Mouse (Mus musculus): ENCODE results near the gene Eps8l1. TPM values are rescaled to one million over a fixed set of nuclear protein-coding genes. Genes with fewer than 3 reads are reported as not detected.

Eps8l1 gene
- polyA plus RNA-seq, 1 experiment from 2014 or later: 4.0 TPM

GRCm38 (mm10) chr7:4502421-4503090, 42.1 kb downstream of the Eps8l1 start:
- Histone ChIP-seq H3K4me1 (peaks cover 35% of the 10 kb centered on the region), H3K27ac (no peak overlapping the region), H3K27me3 (no peaks in the 10 kb centered on the region), H3K4me2 (peak overlapping the region; percentile 82), H3K36me3 (ENCODE audit: poor library complexity, severe bottlenecking) (0 out of 2 replicates have a peak, but pooled peaks cover 3% of the 10 kb centered on the region), H3K9me3 (replicated peaks) (no peaks in the 10 kb centered on the region), H3K9ac (0 out of 2 replicates have a peak overlapping the region, but pooled peaks have one; percentile 95), H3K4me3 (peak overlapping the region; percentile 77)
- WGBS: 9% methylated on average over 14 of the region's 14 CpGs
- ATAC-seq: peak; percentile 14; the same call in 1 of the 2 replicates

GRCm38 (mm10) chr7:4503100-4503499, 42.6 kb downstream of the Eps8l1 start:
- H3K9me3 ChIP-seq (replicated peaks): no peaks in the 10 kb centered on the region
- 0 out of 2 replicates have a peak, but pooled peaks cover 3% of the 10 kb centered on the region for H3K36me3 ChIP-seq (ENCODE audit: poor library complexity, severe bottlenecking)
- H3K4me1 ChIP-seq: peaks cover 30% of the 10 kb centered on the region
- 82% methylated on average over 4 of the region's 4 CpGs for WGBS
- no peaks in the 10 kb centered on the region for H3K27me3 ChIP-seq
- H3K27ac ChIP-seq: no peak overlapping the region
- no peak overlapping the region for H3K4me2 ChIP-seq
- H3K4me3 ChIP-seq: peak overlapping the region; percentile 77; the same call in 1 of the 2 replicates
- no peak for ATAC-seq
- no peak overlapping the region for H3K9ac ChIP-seq

GRCm38 (mm10) chr7:4503858-4504257, 43.4 kb downstream of the Eps8l1 start:
- Histone ChIP-seq H3K9me3 (replicated peaks) (no peaks in the 10 kb centered on the region), H3K9ac (no peak overlapping the region), H3K4me1 (peaks cover 22% of the 10 kb centered on the region), H3K4me2 (no peak overlapping the region), H3K27ac (no peak overlapping the region), H3K27me3 (no peaks in the 10 kb centered on the region), H3K36me3 (ENCODE audit: poor library complexity, severe bottlenecking) (0 out of 2 replicates have a peak, but pooled peaks cover 3% of the 10 kb centered on the region), H3K4me3 (no peak overlapping the region)
- ATAC-seq: no peak
- WGBS: 89% methylated on average over 5 of the region's 5 CpGs

GRCm38 (mm10) chr7:4504646-4505435, 44.4 kb downstream of the Eps8l1 start:
- no peak overlapping the region for H3K9ac ChIP-seq
- no peak for ATAC-seq
- H3K9me3 ChIP-seq (replicated peaks): no peaks in the 10 kb centered on the region
- no peaks in the 10 kb centered on the region for H3K36me3 ChIP-seq (ENCODE audit: poor library complexity, severe bottlenecking)
- H3K4me3 ChIP-seq: no peak overlapping the region
- H3K27me3 ChIP-seq: no peaks in the 10 kb centered on the region
- no peak overlapping the region for H3K27ac ChIP-seq
- no peak overlapping the region for H3K4me2 ChIP-seq
- WGBS: 72% methylated on average over 11 of the region's 11 CpGs
- H3K4me1 ChIP-seq: peaks cover 16% of the 10 kb centered on the region

GRCm38 (mm10) chr7:4507220-4507619, 46.7 kb downstream of the Eps8l1 start:
- Histone ChIP-seq H3K27ac (no peak overlapping the region), H3K9me3 (replicated peaks) (no peaks in the 10 kb centered on the region), H3K4me1 (peaks cover 12% of the 10 kb centered on the region; the same call in 1 of the 2 replicates), H3K4me2 (no peak overlapping the region), H3K9ac (no peak overlapping the region), H3K4me3 (no peak overlapping the region), H3K27me3 (no peaks in the 10 kb centered on the region), H3K36me3 (ENCODE audit: poor library complexity, severe bottlenecking) (no peaks in the 10 kb centered on the region)
- 100% methylated on average over 2 of the region's 4 CpGs for WGBS
- no peak for ATAC-seq

- H3K36me3 ChIP-seq (ENCODE audit: poor library complexity, severe bottlenecking): no peaks in the 10 kb centered on the region
- no peak overlapping the region for H3K27ac ChIP-seq
- ATAC-seq: no peak
- H3K27me3 ChIP-seq: no peaks in the 10 kb centered on the region
- H3K4me3 ChIP-seq: no peak overlapping the region
- no peak overlapping the region for H3K4me2 ChIP-seq
- H3K4me1 ChIP-seq: peaks cover 9% of the 10 kb centered on the region; the same call in 1 of the 2 replicates
- H3K9me3 ChIP-seq (replicated peaks): no peaks in the 10 kb centered on the region
- 71% methylated on average over 30 of the region's 32 CpGs for WGBS
- no peak overlapping the region for H3K9ac ChIP-seq
Observed at GRCm38 (mm10) chr7:4508062-4508738, 47.7 kb downstream of the Eps8l1 start.

GRCm38 (mm10) chr7:4508739-4509116, 48.3 kb downstream of the Eps8l1 start:
- ATAC-seq: no peak
- Histone ChIP-seq H3K27me3 (no peaks in the 10 kb centered on the region), H3K4me2 (no peak overlapping the region), H3K4me3 (no peak overlapping the region), H3K9me3 (replicated peaks) (no peaks in the 10 kb centered on the region), H3K4me1 (peaks cover 9% of the 10 kb centered on the region; the same call in 1 of the 2 replicates), H3K9ac (no peak overlapping the region), H3K27ac (no peak overlapping the region), H3K36me3 (ENCODE audit: poor library complexity, severe bottlenecking) (no peaks in the 10 kb centered on the region)
- WGBS: 94% methylated on average over 8 of the region's 8 CpGs

- ATAC-seq: peak; percentile 87
- no peaks in the 10 kb centered on the region for H3K36me3 ChIP-seq (ENCODE audit: poor library complexity, severe bottlenecking)
- no peak overlapping the region; the same call in 1 of the 2 replicates for H3K27ac ChIP-seq
- H3K4me1 ChIP-seq: peaks cover 16% of the 10 kb centered on the region; the same call in 1 of the 2 replicates
- H3K9me3 ChIP-seq (replicated peaks): no peaks in the 10 kb centered on the region
- no peak overlapping the region for H3K4me3 ChIP-seq
- H3K27me3 ChIP-seq: no peaks in the 10 kb centered on the region
- WGBS: 14% methylated on average over 24 of the region's 24 CpGs
- H3K4me2 ChIP-seq: peak overlapping the region; percentile 19; the same call in 1 of the 2 replicates
- H3K9ac ChIP-seq: peak overlapping the region; percentile 30; the same call in 1 of the 2 replicates
Observed at GRCm38 (mm10) chr7:4509863-4510608, 49.6 kb downstream of the Eps8l1 start.

GRCm38 (mm10) chr7:4511489-4512224, 51.2 kb downstream of the Eps8l1 start:
- Histone ChIP-seq H3K4me2 (no peak overlapping the region), H3K27me3 (no peaks in the 10 kb centered on the region), H3K36me3 (ENCODE audit: poor library complexity, severe bottlenecking) (no peaks in the 10 kb centered on the region), H3K4me1 (peaks cover 25% of the 10 kb centered on the region), H3K4me3 (no peak overlapping the region), H3K9ac (no peak overlapping the region), H3K9me3 (replicated peaks) (no peaks in the 10 kb centered on the region), H3K27ac (no peak overlapping the region)
- WGBS: 84% methylated on average over 8 of the region's 8 CpGs
- no peak for ATAC-seq

- no peak overlapping the region for H3K9ac ChIP-seq
- H3K9me3 ChIP-seq (replicated peaks): no peaks in the 10 kb centered on the region
- H3K4me2 ChIP-seq: no peak overlapping the region
- H3K4me1 ChIP-seq: peaks cover 25% of the 10 kb centered on the region
- WGBS: 38% methylated on average over 13 of the region's 13 CpGs
- H3K4me3 ChIP-seq: no peak overlapping the region
- H3K36me3 ChIP-seq (ENCODE audit: poor library complexity, severe bottlenecking): no peaks in the 10 kb centered on the region
- H3K27me3 ChIP-seq: no peaks in the 10 kb centered on the region
- H3K27ac ChIP-seq: no peak overlapping the region
- no peak for ATAC-seq
Observed at GRCm38 (mm10) chr7:4513236-4513635, 52.8 kb downstream of the Eps8l1 start.
